Mouse (Mus musculus) gastrocnemius, postnatal 25 days (tissue): Measurements from ENCODE around the gene Pparg. TPM values are rescaled to one million over a fixed set of nuclear protein-coding genes. Genes with fewer than 3 reads are reported as not detected.

ENCODE experiments used
- DNase-seq: peaks from one replicate; pipeline ENCODE4 v3.0.0; 2022
- total RNA-seq, 2 experiments: library from RNA; stranded (reverse); gene quantifications; 1 replicate in 1 of 2; 2 replicates in 1 of 2; pipeline ENCODE4 v1.2.3; 2021

Gene Pparg
- total RNA-seq, 2 experiments from 2014 or later, result 1.8 to 9.2 TPM

GRCm38 (mm10) chr6:115506425-115506824 is 145.7 kb downstream of the Pparg start:
- DNase-seq, result no peak

GRCm38 (mm10) chr6:115511447-115511846 is 150.7 kb downstream of the Pparg start:
- no peak for DNase-seq

GRCm38 (mm10) chr6:115513207-115513606 is 152.5 kb downstream of the Pparg start:
- DNase-seq, result no peak

DNA sequence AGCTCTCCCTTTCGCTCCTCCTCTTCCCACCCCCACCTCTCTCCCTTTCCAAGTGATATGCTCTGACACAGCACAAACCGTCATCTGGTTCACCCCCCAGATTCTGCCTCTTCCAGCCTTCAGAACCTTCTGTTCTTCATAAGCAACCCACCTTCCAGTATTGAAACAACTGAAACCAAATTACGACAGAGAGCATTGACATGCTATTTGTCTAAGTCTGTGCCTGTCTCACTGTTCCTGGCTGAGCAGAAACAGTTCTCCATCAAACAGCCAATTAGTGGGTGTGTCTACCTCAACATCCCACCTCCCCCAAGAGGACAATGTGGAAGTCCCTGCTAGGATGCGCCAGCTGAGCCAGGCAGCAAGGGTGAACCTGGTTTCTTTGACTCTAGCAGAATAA is 157.2 kb downstream of the Pparg start:
- no peak for DNase-seq

GRCm38 (mm10) chr6:115518352-115518751 is 157.6 kb downstream of the Pparg start:
- DNase-seq, result no peak

DNA sequence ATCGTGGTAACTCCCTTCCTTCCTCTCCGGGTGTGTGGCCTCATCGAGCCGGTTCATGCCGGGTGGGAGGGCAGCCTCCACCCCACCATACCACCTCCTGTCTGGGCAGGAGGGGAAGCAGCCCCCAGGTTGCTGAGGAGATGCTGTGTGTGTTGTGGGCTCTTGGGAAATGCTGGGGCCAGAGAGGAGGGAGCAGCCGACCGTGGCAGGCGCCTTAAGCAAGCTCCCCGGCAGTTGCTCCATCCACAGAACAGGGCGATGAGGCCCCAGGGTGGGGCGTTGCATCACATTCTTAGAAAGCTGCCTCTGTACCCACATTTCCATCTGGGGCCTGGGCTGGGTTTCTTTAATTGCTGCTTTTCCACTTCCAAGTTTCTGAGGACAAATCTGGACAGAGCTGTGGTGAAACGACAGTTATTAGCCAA is 158.5 kb downstream of the Pparg start:
- peak; percentile 46 for DNase-seq

- DNase-seq, result no peak
Measured at GRCm38 (mm10) chr6:115521923-115522322, 161.2 kb downstream of the Pparg start.

GRCm38 (mm10) chr6:115522691-115523146 is 162.0 kb downstream of the Pparg start:
- DNase-seq, result no peak

DNA sequence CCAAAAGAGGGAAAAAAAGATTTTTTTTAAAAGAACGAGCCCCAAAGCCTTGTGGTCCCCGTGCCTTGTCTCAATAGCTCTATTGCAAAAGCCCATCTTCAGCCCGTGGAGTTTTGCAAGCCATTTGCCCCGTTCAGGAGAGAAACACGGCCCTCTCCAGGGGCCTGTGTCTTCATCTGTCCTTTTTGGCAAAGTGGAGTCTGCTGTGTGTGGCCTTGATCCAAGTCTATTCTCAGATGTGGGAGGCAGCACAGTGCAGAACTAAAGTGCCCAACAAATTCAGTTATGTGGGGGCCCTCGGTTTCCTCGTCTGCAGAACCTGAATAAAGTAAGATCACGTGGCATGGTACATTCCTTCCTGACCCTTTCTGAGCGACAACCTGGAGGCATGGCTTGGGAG is 162.4 kb downstream of the Pparg start:
- peak; percentile 36 for DNase-seq

DNA sequence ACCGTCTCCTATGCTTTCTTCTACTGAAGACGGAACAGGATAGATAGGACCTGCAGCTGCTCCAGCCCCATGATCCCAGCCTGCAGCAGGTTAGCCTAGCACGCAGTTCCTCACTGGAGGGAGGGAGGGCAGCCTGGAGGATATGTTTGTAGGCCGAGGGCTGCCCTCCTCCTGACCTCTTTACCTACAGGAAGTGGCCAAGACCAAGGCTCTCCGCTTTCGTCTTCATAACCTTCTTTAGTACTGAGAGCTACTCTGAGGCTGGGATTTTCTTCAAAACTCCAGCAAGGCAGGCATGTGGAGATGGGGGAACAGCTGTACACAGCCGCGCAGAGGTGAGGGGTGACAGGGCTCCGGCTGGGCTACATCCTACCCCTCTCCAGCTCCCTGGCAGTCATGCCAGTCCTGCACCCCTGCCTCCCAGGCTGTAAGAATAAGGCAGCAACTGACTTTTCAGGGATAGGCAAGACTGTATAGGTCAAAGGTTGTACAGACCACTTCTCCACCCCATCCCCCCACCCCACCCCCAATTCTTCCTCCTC is 163.8 kb downstream of the Pparg start:
- DNase-seq, result no peak

DNA sequence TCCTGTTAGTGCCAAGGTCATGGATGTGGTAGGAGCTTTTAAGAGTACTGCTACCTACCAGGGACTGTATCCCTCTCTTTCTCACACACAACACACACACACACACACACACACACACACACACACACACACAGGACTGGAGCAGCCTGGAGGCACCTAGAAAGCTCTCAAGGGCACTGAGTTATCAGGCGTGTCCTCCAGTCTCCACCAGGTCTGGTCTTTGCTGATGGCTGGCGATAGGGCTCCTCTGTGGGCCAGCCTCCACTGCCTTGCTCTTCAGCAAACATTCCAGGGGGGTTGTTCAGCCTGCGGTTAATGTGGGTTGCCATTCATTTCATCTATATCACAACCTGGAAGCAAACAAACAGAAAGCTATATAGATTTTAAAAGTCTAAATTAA is 166.7 kb downstream of the Pparg start:
- no peak for DNase-seq

DNA sequence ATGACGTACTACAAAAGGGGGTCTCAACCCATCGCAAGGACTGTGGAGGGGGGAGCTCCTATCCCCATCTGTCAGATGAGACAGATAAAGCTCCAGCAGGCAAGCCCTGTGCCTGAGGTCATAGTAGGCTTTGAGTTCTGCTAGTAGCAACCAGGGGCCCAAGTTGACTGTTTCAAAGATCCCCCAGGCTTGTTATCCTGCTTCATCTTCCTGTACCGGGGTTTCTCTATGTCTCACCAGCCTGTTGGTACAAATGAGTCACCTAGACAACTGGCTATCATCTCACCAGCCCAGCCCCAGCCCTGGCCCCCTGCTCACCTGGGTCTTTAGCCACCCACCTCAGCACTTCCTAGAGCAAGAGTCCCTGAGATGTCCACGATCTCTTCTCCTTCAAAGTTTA is 167.6 kb downstream of the Pparg start:
- no peak for DNase-seq

- peak; percentile 36 for DNase-seq
Measured at GRCm38 (mm10) chr6:115534617-115535016, 173.9 kb downstream of the Pparg start.

DNA sequence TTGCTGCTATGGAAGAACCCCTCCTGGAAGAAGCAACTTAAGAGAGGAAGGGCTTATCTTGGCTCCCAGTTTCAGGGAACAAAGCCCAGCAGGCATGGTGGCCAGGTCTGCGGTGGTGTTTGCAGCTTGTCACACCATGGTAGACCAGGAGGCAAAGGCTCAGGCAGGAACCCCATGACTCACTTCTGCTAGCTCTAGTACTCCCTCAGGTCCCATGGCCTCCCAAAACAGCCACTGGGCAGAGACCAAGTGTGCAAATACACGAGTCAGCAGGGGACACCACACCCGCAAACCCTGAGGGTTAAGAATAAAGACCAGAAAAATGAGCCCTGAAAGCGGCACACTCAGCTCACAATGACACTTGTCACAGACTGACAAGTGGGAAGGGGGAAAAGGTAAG is 175.4 kb downstream of the Pparg start:
- no peak for DNase-seq

GRCm38 (mm10) chr6:115538645-115539429 is 178.1 kb downstream of the Pparg start:
- peak; percentile 62 for DNase-seq

Other genes starting within 250 kb of the Pparg start
- gene Syn2, start 226.0 kb upstream of the Pparg start, total RNA-seq, result 1 to 10 TPM; 1.8 to 2.7 TPM
- not detected for gene Gm17482, start 133.6 kb upstream of the Pparg start, total RNA-seq
- gene Timp4, start 108.7 kb upstream of the Pparg start, total RNA-seq, result 10 to 100 TPM; 21.8 to 23.9 TPM
- 1 to 10 TPM; 5.8 to 6.1 TPM for gene Tsen2, start 183.7 kb downstream of the Pparg start, total RNA-seq
- under 1 TPM in 1 of 2 experiments, not detected in 1; 0.18 TPM for gene Mkrn2os, start 231.6 kb downstream of the Pparg start, total RNA-seq
- 10 to 100 TPM; 37.9 to 42.3 TPM for gene Mkrn2, start 241.0 kb downstream of the Pparg start, total RNA-seq